Mouse (Mus musculus) CH12.LX (cell line): ENCODE measurements at regions not wholly inside any gene's neighbourhood (a gene's known extent, or its start where the extent isn't known, plus 50 kb on each side); places are given as distances from the start of the nearest gene placed in this dataset.

ENCODE experiments used
- CTCF ChIP-seq, 2 experiments: IDR thresholded peaks in 1 of 2; conservative IDR thresholded peaks in 1 of 2; 2 replicates each; pipeline ENCODE4 v1.5.1; 2011 to 2012; ENCODE audit warnings: low read depth in 2 of 2, low read length in 2 of 2, improper control_type of control experiment in 1 of 2, inconsistent platforms in 1 of 2, mild to moderate bottlenecking in 1 of 2, moderate library complexity in 1 of 2
- ELF1 ChIP-seq: IDR thresholded peaks from 2 replicates; pipeline ENCODE4 v1.6.1; 2014; ENCODE audit warnings: low read depth, mild to moderate bottlenecking, inconsistent platforms, low read length, improper control_type of control experiment
- EP300 ChIP-seq: IDR thresholded peaks from 2 replicates; pipeline ENCODE4 v1.6.1; 2011; ENCODE audit warnings: low read length, improper control_type of control experiment
- JUND ChIP-seq: conservative IDR thresholded peaks from 2 replicates; pipeline ENCODE4 v1.6.1; 2011; ENCODE audit warnings: low read depth, low read length, improper control_type of control experiment
- MEF2A ChIP-seq: IDR thresholded peaks from 2 replicates; pipeline ENCODE4 v1.6.1; 2014; ENCODE audit warnings: low read depth, mild to moderate bottlenecking, inconsistent platforms, low read length, improper control_type of control experiment, borderline replicate concordance
- MXI1 ChIP-seq: IDR thresholded peaks from 2 replicates; pipeline ENCODE4 v1.6.1; 2011; ENCODE audit warnings: mild to moderate bottlenecking, low read depth, low read length, improper control_type of control experiment
- POLR2A ChIP-seq: IDR thresholded peaks from 2 replicates; pipeline ENCODE4 v1.6.1; 2011; ENCODE audit warnings: low read depth, mild to moderate bottlenecking, improper control_type of control experiment, low read length
- SIN3A ChIP-seq: IDR thresholded peaks from 2 replicates; pipeline ENCODE4 v1.6.1; 2012; ENCODE audit warnings: low read length, improper control_type of control experiment, inconsistent platforms
- SMC3 ChIP-seq: IDR thresholded peaks from 2 replicates; pipeline ENCODE4 v1.6.1; 2011; ENCODE audit warnings: low read depth, low read length, improper control_type of control experiment
- TBP ChIP-seq: conservative IDR thresholded peaks from 2 replicates; pipeline ENCODE4 v1.6.1; 2011; ENCODE audit warnings: low read depth, low read length, improper control_type of control experiment

DNA sequence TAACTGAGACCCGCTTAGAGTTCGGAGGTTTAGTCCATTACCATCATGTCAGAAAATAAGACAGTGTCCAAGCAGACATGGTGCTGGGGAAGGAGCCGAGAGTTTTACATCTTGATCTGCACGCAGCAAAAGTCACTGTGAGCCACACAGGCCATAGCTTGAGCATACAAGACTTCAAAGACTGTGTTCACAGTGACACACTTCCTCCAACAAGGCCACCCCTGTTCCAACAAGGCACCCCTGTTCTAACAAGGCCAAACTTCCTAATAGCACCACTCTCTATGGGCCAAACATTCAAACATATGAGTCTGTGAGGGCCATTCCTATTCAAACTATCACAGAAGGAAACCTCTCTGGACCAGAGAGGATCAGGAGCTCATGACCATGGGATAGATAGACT, 171.5 kb upstream of the Kif2a start:
- no peak for TF ChIP-seq EP300
- TF ChIP-seq CTCF (conservative IDR thresholded peaks at IDR 0.05 in 1 of 2, IDR thresholded peaks at IDR 0.05 in 1 of 2; ENCODE audit: low read depth in 2 of 2, low read length in 2 of 2) = no peak
- TF ChIP-seq JUND = no peak
- TF ChIP-seq MEF2A = no peak
- TF ChIP-seq SMC3 = no peak
- no peak for TF ChIP-seq POLR2A
- no peak for TF ChIP-seq ELF1
- no peak for TF ChIP-seq TBP
- TF ChIP-seq SIN3A = no peak
- TF ChIP-seq MXI1 = no peak
